Mouse (Mus musculus): ENCODE data around the gene Spns3.

The Spns3 gene

DNA sequence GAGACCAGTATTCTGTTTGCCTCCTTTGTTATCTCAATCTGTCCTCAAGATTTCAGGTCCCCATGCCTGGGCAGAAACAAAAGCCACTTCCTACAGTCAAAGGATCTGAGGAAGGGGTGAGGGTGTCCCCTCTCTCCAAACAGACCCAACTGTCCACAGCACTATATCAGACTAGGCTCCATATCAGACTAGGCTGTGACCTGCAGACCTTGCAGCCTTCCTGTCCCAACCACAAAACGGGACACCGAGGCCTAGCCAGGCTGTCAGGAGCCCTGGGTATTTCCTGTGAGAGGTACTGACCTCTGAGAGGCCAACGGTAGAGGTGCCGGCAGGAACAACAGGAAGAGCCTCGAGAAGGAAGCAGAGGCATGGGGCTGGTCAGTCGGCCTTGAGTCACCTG lies 65.8 kb downstream of the Spns3 start:
- no peak for DNase-seq (ENCODE audit: low spot score in 2 of 2)

DNA sequence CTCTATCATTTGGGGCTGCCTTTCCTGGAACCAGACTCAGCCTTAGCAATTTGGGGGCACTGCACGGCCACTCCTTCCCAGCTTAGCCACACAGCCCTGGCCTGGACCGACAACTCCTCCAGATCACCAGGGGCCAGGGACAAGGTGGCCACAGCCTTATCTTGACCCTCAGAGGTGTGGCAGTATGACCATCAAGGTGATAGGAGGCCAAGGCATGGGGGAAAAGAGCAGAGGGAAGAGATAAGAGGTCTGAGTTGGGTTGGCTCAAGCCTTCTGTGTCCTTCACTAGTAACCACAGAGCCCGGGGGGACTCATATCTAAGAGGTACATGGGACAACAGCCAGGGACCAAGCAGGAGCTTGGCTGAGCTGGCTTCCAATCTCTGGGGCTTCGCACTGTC lies 68.4 kb downstream of the Spns3 start:
- no peak for DNase-seq (ENCODE audit: low spot score in 2 of 2)

DNA sequence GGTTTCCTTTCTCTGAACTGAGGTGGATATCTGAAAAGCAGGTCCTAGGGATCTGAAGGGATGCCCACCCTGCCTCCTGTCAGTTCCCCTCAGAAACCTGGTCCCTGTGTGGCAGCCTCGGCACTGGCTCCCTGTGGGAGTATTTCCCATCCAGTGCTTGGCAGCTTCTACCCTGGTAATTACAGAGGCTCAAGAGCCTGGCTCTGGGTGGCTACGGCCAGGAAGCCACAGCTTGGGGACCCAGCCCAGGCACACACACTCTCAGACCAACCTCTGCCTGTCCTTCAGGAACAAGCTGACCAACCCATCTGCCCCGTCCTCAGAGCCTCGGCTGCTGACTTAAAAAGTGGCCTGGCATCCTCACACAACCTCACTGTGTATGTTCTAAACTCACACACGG lies 69.0 kb downstream of the Spns3 start:
- no peak for DNase-seq (ENCODE audit: low spot score in 2 of 2)

DNA sequence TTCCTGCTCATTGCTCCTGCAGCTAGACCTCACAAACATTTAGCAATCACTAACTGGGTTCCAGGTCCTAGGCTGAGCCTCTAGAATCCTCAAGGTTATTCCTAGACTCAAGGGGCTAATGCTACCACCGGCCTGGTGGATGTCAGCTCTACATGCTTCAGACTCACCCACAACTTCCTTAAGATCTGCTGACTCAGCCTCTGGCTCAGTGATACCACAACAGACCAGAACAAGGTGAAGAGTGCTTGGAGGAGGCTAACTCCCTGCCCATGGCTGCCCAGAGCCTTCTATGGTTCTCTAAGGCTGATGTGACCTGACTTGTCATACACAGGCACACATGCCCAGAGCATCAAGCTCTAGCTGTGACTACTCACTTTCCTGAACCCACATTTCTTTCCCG lies 70.8 kb downstream of the Spns3 start:
- no peak for DNase-seq (ENCODE audit: low spot score in 2 of 2)

DNA sequence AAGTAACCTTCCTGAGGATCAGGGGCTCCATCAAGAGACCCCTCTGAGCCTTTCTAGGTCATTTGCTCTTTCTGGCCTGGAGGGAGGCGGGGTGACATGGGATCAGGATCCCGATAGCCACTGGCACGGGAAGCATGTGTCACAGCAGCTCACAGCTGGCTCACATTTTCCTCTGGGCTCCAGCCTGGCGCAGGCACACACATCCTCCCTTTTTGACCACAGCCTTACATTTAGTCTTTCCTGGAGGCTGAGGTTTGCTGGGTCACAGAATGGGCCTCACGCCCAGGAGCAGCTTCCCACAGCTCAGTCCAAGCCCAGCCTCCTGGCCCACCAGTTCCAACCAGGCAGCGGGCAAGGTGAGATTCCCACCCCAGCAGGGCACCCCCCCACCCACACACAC lies 72.1 kb downstream of the Spns3 start:
- no peak for DNase-seq (ENCODE audit: low spot score in 2 of 2)

DNA sequence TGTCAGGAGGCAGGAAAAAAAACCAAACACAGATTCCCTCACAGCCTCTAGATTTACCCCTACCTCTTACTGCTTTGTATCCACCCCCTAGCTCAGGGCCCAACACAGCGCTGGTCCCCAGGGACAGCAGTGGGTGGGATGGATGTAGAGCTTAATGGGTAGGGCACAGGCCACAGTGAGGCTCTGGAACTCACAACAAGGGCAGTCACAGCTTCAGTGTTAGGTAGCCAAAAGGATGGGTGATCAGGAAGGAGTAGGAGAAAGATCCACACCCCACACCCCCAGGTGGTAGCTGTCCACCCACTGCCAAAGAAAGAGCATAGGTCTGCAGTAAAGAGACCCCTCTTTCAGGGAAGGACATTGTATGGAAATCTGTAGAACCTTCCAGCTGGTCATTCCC lies 72.7 kb downstream of the Spns3 start:
- no peak for DNase-seq (ENCODE audit: low spot score in 2 of 2)

DNA sequence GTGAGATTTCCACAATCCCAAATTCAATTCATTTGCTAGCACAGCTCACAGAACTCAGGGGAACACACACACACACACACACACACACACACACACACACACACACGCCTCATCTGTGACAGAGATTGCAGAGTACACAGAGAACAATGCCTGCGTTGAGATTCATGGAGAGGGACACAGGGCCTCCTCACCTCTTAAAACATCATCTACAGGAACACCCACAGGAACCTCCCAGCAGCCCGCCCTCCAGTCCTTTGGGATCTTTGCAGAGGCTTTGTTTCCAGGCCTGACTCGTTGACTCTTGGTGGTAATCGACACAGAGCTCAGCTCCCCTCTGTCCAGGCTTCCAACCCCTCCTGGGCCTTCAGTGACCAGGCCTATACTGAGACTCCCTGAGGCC lies 73.1 kb downstream of the Spns3 start:
- DNase-seq (ENCODE audit: low spot score in 2 of 2), result no peak

DNA sequence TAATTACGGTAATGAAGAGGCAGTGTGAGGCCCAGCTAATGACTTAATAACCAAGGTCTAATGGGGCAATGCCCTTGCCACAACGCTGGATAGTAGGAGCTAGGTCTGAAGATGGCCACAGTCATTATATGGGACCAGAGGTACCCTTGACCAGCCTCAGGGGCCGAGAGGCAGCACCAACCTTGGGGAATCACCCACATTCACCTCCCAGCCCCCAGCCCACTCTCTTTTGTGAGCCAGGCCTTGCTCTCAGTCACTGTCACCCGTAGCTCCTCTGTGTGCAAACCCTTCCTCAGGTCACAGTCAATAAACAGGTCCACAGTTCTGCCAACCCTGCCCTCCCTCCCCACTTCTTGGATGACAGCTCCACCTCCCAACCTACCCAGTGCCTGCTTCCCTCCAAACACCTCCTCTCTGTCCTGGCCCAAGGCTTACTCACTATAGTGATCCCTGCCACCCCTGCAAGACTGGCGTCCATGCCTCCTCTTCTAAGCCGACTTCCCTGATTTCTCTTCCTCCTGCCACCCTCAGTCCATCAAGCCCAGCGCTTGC lies 74.2 kb downstream of the Spns3 start:
- DNase-seq (ENCODE audit: low spot score in 2 of 2), result no peak

DNA sequence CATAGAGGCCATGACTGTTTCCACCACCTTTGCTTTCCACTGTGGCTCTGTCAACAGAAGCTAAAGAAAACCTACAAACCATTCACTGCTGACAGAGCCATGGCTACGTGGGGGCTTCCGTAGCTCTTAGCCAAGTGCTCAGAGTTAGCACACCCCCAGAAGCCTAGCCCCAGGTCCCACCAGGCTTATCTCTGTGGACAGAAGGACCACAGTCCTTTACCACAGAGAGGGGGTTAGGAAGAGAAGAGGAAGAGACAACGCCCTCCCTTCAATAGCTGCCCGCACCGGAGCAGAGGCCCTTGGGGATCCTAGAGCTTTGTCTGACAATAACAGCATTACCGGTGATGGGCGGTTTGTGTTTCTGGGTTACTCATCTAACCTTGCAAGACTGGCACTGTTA lies 74.9 kb downstream of the Spns3 start:
- no peak for DNase-seq (ENCODE audit: low spot score in 2 of 2)

DNA sequence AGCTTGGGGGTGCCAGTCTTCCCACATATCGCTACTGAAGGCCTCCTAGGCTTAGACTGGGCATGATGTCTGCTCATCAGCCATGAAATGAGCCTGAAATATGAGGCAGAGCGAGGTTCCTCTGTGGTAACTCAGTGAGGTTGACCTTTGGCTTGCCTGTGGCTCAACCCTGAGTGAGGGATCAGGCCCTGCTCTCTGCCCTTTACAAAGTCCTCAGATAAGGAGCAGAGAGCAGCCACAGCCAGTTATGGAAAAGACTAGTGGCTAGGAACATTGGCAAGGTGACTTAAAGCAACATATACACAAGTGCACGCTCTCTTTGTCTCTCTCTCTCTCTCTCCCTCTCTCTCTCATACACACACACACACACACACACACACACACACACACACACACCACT lies 75.4 kb downstream of the Spns3 start:
- DNase-seq (ENCODE audit: low spot score in 2 of 2), result no peak

DNA sequence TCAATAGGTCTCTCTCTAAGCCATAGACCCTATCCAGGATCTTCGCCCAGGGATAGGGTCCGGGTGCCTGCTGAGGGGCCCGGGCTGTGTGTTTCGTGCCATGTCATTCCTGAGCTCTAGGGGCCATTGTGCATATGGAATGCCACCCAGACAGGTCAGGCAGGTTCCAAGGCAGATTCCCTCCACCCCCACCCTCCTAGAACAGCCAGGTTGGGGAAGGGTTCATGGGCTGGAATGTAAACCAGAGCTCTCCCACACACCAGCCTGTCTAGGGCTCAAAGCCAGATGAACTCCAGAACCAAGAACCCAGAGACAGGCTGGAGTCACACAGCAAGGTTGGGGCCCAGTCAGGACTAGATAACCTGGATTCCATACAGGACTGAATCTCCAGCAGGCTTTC lies 76.8 kb downstream of the Spns3 start:
- no peak for DNase-seq (ENCODE audit: low spot score in 2 of 2)

DNA sequence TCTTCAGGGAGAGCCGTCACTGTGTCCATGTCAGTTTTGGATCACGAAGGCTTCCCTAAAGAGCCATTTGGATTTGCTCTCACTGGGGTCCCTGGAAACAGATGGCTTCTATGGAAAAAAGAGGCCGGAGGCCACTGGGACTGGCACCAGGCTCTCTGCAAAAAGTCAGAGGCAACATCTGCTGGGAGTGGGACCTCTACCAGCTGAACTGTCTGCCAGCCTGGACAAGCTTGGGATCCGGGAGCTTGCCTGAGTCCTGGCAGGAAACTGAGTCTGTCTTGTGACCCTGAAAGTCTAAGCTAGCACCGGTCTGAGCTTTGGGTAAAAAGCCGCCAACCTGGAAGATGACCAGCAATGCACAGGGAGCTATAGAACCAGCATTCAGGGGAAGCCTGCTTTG lies 78.9 kb downstream of the Spns3 start:
- no peak for DNase-seq (ENCODE audit: low spot score in 2 of 2)

DNA sequence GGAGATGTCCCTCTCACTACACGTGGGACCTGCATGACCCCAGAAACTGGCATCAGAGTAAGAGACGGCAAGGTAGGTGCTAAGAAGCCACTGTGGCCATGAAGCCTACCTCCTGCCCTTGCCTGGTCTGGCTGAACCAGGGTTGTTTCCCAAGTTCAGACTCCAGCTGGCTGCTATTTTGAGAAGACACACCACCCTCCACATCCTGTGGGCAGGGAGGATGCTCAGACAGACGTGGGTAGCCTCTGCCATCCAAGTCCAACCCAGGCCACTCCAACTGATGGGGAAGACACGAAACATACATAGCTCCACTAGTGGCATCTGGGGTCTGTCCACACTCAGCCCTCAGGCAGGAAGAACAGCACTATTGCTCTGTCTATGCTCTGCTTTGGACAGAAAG lies 80.3 kb downstream of the Spns3 start:
- no peak for DNase-seq (ENCODE audit: low spot score in 2 of 2)

DNA sequence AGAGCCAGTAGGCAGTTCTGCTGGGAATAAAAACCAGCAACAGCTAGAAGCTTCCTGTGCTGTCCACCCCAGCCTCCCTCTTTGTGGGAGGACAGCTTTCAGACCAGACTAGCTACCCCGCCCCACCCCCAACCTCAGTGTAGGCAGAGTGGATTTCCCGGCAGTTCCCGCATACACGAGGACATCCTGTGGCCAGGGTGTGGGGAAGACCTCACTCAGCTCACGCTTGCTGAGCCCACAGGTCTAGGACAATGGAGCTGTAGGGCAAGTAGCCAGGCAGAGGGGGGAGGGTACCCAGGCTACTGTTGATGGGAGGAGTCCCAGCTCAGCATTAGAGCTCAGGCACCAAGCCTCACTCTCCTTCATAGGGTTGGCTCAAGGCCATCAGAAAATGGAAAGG lies 81.1 kb downstream of the Spns3 start:
- DNase-seq (ENCODE audit: low spot score in 2 of 2), result peak; percentile 30 to 54

DNA sequence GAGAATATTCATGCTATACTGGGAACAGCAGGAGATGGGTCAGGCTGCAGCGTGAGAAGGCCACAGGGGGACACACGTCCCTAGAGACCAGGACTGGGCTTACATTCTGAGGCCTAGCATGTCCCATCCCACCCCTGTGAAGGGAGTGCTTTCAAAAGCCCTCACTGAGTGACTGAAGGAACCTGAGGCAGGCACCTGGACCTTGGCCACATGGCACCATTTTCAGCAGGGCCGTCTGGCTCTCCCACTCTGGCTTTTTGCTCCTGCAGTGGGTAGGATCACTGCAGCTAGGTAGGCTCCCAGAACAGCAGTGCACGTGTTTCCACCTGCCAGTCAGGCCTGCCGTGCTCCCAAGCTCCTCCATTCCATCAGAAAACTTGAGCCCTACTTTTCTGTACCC lies 81.8 kb downstream of the Spns3 start:
- no peak for DNase-seq (ENCODE audit: low spot score in 2 of 2)

DNA sequence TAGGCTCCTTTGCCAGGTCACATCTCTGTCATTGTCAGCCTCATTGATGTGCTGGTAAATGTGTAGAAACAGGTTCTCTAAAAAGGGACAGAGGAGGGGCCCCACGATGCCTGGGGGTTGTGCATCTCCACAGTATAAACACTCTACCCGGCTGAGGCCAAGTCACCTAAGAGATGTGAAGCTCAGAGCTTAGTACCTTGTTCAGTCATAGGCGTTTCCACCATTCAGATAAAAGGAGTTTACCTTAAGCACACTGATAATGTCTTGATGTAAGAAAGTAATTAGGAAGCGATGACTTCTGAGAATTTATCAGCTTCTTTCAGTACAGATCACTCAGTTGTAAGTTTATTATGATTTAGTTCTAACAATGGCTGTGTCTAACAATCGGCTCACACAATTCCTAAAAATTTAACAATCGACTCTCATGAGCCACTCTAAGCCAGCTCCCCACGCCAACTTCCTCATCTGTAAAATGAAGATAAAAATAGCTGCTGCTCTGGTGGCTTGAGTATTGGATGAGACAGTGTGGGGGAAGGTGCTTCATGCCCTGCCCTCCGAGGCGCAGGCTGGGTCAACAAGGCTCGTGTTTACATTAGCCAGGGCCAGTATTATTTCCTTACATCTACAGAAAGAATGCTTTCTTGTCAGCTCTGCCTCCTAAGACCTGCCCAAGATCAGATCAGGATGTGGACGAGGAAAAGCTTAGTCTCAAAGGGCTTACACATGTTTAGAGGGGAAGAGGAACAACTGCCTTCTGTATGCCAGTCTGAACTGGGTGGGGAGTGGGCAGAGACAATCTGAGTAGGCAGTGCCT lies 83.4 kb downstream of the Spns3 start:
- DNase-seq (ENCODE audit: low spot score in 2 of 2), result no peak

DNA sequence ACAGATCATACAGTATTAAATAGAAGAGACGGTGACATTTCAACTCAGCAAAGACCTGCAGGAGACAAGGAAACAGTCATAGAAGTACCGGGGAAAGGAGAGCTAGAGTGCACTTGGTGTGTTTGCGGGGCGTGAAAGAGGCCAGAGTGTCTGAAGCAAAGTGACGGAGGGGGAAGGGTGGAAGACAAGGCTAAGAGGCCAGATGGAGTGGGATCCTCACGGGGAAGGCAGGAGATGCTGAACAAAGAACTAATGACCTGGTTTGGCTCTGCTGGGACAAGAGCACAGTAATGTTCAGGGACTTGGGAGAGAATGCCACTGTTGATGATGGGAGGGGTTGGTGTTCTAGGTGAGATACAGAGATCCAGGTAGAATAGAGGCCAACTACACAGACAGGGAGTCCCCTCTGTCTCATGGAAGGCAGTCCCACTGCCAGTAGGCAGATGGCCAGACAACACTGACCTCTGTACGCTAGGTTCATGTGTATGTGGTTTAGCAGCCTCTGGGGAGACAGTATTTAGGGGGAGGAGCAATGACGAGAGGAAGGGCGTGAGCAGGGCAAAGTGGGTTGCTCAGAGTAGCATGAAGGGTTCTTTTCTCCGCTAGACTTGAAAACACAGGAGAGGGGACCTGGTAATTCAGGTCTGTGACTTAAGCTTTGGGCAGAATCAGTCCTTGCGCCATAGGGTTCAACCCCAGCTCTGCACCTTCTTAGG lies 84.2 kb downstream of the Spns3 start:
- no peak for DNase-seq (ENCODE audit: low spot score in 2 of 2)

DNA sequence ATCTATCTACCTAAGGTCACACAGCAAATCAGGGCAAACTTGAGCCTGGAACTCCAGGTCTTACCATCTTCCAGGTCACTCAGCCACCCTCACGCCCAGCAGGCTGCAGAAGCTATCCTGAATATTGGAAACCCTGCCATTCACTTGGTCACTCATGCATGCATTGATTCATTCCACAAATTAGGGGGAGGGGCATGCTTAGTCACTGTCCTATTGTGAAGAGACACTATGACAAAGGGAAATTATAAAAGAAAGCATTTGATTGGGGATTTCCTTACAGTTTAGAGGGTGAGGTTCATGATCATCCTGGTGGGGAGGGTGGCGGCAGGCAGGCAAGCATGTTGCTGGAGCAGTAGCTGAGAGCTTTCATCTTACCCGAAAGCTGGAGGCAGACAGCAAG lies 85.5 kb downstream of the Spns3 start:
- no peak for DNase-seq (ENCODE audit: low spot score in 2 of 2)

DNA sequence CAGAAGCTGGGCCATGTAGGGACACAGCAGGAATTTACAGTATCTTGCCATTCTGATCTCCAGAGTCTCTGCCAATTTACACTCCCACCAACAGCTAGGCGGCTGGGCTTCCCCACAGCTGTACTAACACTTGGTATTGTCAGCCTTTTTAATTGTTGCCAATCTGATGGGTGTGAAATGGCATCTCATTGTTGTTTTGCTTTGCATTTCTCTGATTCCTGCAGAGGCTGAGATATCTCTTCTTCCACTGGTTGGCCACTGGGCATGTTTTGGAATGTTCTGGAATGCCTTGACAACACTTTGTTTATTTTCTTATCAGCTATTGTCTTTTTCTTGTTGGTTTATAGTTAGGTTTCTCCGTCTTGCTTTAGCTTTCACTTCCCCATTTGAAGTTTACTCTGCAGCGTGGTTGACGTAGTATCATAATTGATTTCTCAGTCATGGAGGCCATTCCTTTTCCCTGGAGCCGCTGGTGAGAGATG lies 88.8 kb downstream of the Spns3 start:
- DNase-seq (ENCODE audit: low spot score in 2 of 2), result no peak

DNA sequence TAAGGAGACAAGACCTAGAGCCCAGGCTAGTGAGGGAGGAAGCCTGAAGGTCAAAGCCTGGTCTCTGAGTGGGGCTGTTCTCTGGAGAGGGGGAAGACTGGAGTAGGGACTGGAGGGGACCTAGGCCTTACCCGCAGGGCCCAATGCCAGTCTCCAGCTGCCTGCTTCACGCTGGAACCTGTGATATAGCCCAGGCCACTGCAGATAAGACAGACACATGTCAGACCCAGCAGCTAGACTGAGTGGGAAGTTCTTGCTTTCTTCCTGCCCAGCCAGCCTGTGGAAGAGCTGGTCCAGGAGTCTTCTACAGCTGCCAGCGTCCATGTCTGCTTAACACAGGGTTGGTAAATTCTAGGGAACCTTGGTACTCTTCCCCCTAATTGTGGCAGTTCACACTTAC lies 91.8 kb downstream of the Spns3 start:
- no peak for DNase-seq (ENCODE audit: low spot score in 2 of 2)

DNA sequence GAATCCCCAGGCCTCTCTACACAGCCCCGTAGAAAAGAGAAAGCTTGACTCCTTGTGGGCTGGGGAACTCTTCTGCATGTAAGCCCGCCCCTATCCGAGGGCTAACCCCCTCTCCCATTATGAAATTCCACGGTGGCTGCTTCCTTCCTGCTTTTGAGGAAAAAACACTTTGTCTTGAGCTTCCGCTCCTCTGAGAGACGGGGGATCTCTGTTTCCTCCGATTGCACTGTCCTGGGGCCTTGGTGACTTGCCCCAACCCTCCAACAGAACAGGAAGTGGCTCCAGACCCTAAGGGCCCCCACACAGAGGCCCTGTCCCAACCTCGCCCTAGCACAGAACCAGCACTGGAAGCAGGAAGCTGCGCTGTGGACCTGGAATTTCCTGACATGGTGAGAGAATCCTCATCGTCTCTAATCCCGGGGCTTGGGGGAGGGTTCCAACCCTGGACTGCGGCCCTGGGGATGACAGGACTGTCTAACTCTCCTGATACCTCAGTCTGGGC lies 92.3 kb downstream of the Spns3 start:
- no peak for DNase-seq (ENCODE audit: low spot score in 2 of 2)

DNA sequence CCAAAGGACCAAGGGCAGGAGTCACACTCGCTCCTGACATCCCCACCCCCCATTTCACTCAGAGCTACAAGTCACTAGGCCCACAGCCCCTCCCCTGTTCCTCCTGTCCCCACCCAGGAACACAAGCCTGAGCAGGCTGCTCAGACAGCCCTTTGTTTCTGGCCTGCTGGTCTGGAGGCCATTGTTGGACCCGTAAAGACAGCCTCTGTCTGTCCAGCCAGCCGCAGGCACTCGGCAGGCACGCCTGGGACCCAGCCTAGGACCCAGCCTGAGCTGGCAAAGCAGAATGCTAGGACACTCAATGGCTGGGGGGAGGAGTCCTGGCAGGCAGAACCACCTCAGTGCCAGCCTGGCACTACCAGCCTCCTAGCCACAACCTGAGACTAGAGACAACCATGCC lies 94.6 kb downstream of the Spns3 start:
- peak; percentile 55 to 58 for DNase-seq (ENCODE audit: low spot score in 2 of 2)
